Mouse (Mus musculus) heart, embryonic 10.5 days (tissue): ENCODE results near the gene Dvl3. TPM values are rescaled to one million over a fixed set of nuclear protein-coding genes. Genes with fewer than 3 reads are reported as not detected.
A peak's percentile ranks its signal among the peaks of the same experiment; 100 is the strongest.
"Not testable (repeated sequence)": the region's sequence is repeated elsewhere in the genome, so short reads cannot be mapped to it uniquely, and the experiment has no call there.

Experiments used
- DNase-seq: peaks from one replicate; pipeline ENCODE4 v3.0.0-alpha.2; 2017; ENCODE audit warnings: low spot score
- H3K27ac ChIP-seq: fragments of 300-500 bp; sonication (generic); 2 replicates; pipeline ENCODE4 v1.5.1; 2016; ENCODE audit warnings: mild to moderate bottlenecking
- H3K27me3 ChIP-seq: fragments of 300-500 bp; sonication (generic); 2 replicates; pipeline ENCODE4 v1.6.1; 2016; ENCODE audit warnings: mild to moderate bottlenecking; ENCODE audit not compliant: poor library complexity, insufficient read depth, severe bottlenecking
- H3K36me3 ChIP-seq: fragments of 300-500 bp; sonication (generic); 2 replicates; pipeline ENCODE4 v1.6.1; 2016; ENCODE audit warnings: mild to moderate bottlenecking, moderate library complexity
- H3K4me1 ChIP-seq: fragments of 300-500 bp; sonication (generic); 2 replicates; pipeline ENCODE4 v1.6.1; 2016; ENCODE audit warnings: mild to moderate bottlenecking
- H3K4me3 ChIP-seq: fragments of 300-500 bp; sonication (generic); 2 replicates; pipeline ENCODE4 v1.5.1; 2016; ENCODE audit warnings: mild to moderate bottlenecking, moderate library complexity
- H3K9me3 ChIP-seq: fragments of 300-500 bp; sonication (generic); 2 replicates; pipeline ENCODE4 v1.6.1; 2016; ENCODE audit warnings: mild to moderate bottlenecking, moderate library complexity
- WGBS: fragments of 180-500 bp; shearing (Covaris S2); methylation state at CpG from one replicate; pipeline ENCODE4 v1.1.7; 2016; 5-methylcytosine and 5-hydroxymethylcytosine counted together
- polyA plus RNA-seq: library from polyadenylated mRNA; unstranded; fragments of >200 nt; fragmentation: Nextera tagmentation; extraction: Ambion mirVana; gene quantifications from 2 replicates; pipeline ENCODE4 v1.2.1, GENCODE M21; 2016

Dvl3 gene
- polyA plus RNA-seq, 1 experiment from 2014 or later = 28.6 TPM

- H3K36me3 ChIP-seq = not testable (repeated sequence)
Measured at GRCm38 (mm10) chr16:20483716-20484115, 33.1 kb upstream of the Dvl3 start.

GRCm38 (mm10) chr16:20485061-20485460, 31.7 kb upstream of the Dvl3 start:
- Histone ChIP-seq H3K4me3 (no peak overlapping the region), H3K4me1 (no peaks in the 10 kb centered on the region), H3K36me3 (no peaks in the 10 kb centered on the region), H3K27me3 (no peaks in the 10 kb centered on the region), H3K27ac (no peak overlapping the region), H3K9me3 (no peaks in the 10 kb centered on the region)
- WGBS = 37% methylated on average over 4 of the region's 4 CpGs
- no peak for DNase-seq

More at GRCm38 (mm10) chr16:20483716-20484115, 33.1 kb upstream of the Dvl3 start:
- H3K27ac ChIP-seq, H3K9me3 ChIP-seq, H3K4me1 ChIP-seq, DNase-seq, H3K4me3 ChIP-seq, H3K27me3 ChIP-seq: not testable (repeated sequence)
- WGBS = 81% methylated on average over 7 of the region's 7 CpGs

GRCm38 (mm10) chr16:20486048-20486447, 30.7 kb upstream of the Dvl3 start:
- no peak overlapping the region for H3K4me3 ChIP-seq
- H3K4me1 ChIP-seq = no peaks in the 10 kb centered on the region
- no peaks in the 10 kb centered on the region for H3K27me3 ChIP-seq
- no peaks in the 10 kb centered on the region for H3K9me3 ChIP-seq
- 65% methylated on average over 3 of the region's 3 CpGs for WGBS
- H3K36me3 ChIP-seq = no peaks in the 10 kb centered on the region
- no peak overlapping the region for H3K27ac ChIP-seq
- DNase-seq = no peak

- no peaks in the 10 kb centered on the region for H3K27me3 ChIP-seq
- no peaks in the 10 kb centered on the region for H3K9me3 ChIP-seq
- no peak overlapping the region for H3K27ac ChIP-seq
- no peaks in the 10 kb centered on the region for H3K36me3 ChIP-seq
- 93% methylated on average over 1 of the region's 1 CpGs for WGBS
- no peak for DNase-seq
- H3K4me1 ChIP-seq = no peaks in the 10 kb centered on the region
- no peak overlapping the region for H3K4me3 ChIP-seq
Measured at GRCm38 (mm10) chr16:20488151-20488550, 28.6 kb upstream of the Dvl3 start.

GRCm38 (mm10) chr16:20488751-20489150, 28.0 kb upstream of the Dvl3 start:
- not testable (repeated sequence) for DNase-seq
- WGBS = 81% methylated on average over 9 of the region's 9 CpGs

GRCm38 (mm10) chr16:20489233-20489632, 27.5 kb upstream of the Dvl3 start:
- H3K27me3 ChIP-seq = no peaks in the 10 kb centered on the region
- H3K36me3 ChIP-seq = no peaks in the 10 kb centered on the region
- WGBS = 81% methylated on average over 2 of the region's 2 CpGs
- no peak overlapping the region for H3K4me3 ChIP-seq
- H3K4me1 ChIP-seq = no peaks in the 10 kb centered on the region
- no peak overlapping the region for H3K27ac ChIP-seq
- no peak for DNase-seq
- no peaks in the 10 kb centered on the region for H3K9me3 ChIP-seq

More at GRCm38 (mm10) chr16:20488751-20489150, 28.0 kb upstream of the Dvl3 start:
- not testable (repeated sequence) for H3K4me1 ChIP-seq, H3K9me3 ChIP-seq, H3K36me3 ChIP-seq, H3K4me3 ChIP-seq, H3K27me3 ChIP-seq, H3K27ac ChIP-seq

GRCm38 (mm10) chr16:20490581-20490980, 26.2 kb upstream of the Dvl3 start:
- H3K27ac ChIP-seq = no peak overlapping the region
- H3K27me3 ChIP-seq = no peaks in the 10 kb centered on the region
- WGBS = 43% methylated on average over 2 of the region's 2 CpGs
- H3K4me3 ChIP-seq = no peak overlapping the region
- H3K4me1 ChIP-seq = no peaks in the 10 kb centered on the region
- no peaks in the 10 kb centered on the region for H3K9me3 ChIP-seq
- H3K36me3 ChIP-seq = no peaks in the 10 kb centered on the region
- no peak for DNase-seq

GRCm38 (mm10) chr16:20491301-20491700, 25.5 kb upstream of the Dvl3 start:
- H3K4me3 ChIP-seq = no peak overlapping the region
- no peak overlapping the region for H3K27ac ChIP-seq
- no peaks in the 10 kb centered on the region for H3K27me3 ChIP-seq
- WGBS = 65% methylated on average over 2 of the region's 2 CpGs
- no peaks in the 10 kb centered on the region for H3K9me3 ChIP-seq
- no peak for DNase-seq
- H3K4me1 ChIP-seq = no peaks in the 10 kb centered on the region
- no peaks in the 10 kb centered on the region for H3K36me3 ChIP-seq

GRCm38 (mm10) chr16:20493452-20493851, 23.3 kb upstream of the Dvl3 start:
- H3K4me1 ChIP-seq = no peaks in the 10 kb centered on the region
- no peaks in the 10 kb centered on the region for H3K27me3 ChIP-seq
- no peaks in the 10 kb centered on the region for H3K9me3 ChIP-seq
- no peak for DNase-seq
- no peak overlapping the region for H3K27ac ChIP-seq
- no peaks in the 10 kb centered on the region for H3K36me3 ChIP-seq
- H3K4me3 ChIP-seq = no peak overlapping the region
- WGBS = 74% methylated on average over 2 of the region's 2 CpGs

GRCm38 (mm10) chr16:20496671-20497600, 19.8 kb upstream of the Dvl3 start:
- Histone ChIP-seq H3K27ac (peak overlapping the region; percentile 0; the same call in 1 of the 2 replicates), H3K27me3 (no peaks in the 10 kb centered on the region), H3K4me1 (0 out of 2 replicates have a peak, but pooled peaks cover 4% of the 10 kb centered on the region), H3K36me3 (peaks cover 14% of the 10 kb centered on the region), H3K9me3 (no peaks in the 10 kb centered on the region), H3K4me3 (peak overlapping the region; percentile 52)
- DNase-seq = no peak
- 21% methylated on average over 25 of the region's 25 CpGs for WGBS

- H3K27me3 ChIP-seq = no peaks in the 10 kb centered on the region
- H3K4me1 ChIP-seq = 0 out of 2 replicates have a peak, but pooled peaks cover 4% of the 10 kb centered on the region
- no peaks in the 10 kb centered on the region for H3K9me3 ChIP-seq
- 6% methylated on average over 16 of the region's 16 CpGs for WGBS
- H3K36me3 ChIP-seq = peaks cover 26% of the 10 kb centered on the region
- H3K27ac ChIP-seq = peak overlapping the region; percentile 97
- H3K4me3 ChIP-seq = peak overlapping the region; percentile 92
- DNase-seq = no peak
Measured at GRCm38 (mm10) chr16:20497980-20498676, 18.7 kb upstream of the Dvl3 start.

- Histone ChIP-seq H3K4me3 (peak within 1 kb of the TSS; percentile 92), H3K36me3 (peaks cover 34% of the 10 kb centered on the region), H3K9me3 (no peaks in the 10 kb centered on the region), H3K27ac (peak within 1 kb of the TSS; percentile 97), H3K27me3 (no peaks in the 10 kb centered on the region), H3K4me1 (0 out of 2 replicates have a peak, but pooled peaks cover 4% of the 10 kb centered on the region)
- WGBS = under 1% methylated on average over 49 of the region's 49 CpGs
- DNase-seq = peak; percentile 98
Measured at GRCm38 (mm10) chr16:20498677-20499475, 17.9 kb upstream of the Dvl3 start, which contains the start of gene Eif2b5. TSS of gene Eif2b5 (plus strand) at chr16:20498817.
